Mouse (Mus musculus) gastrocnemius, postnatal 36 days (tissue): ENCODE data around the gene Tfdp2. TPM values are rescaled to one million over a fixed set of nuclear protein-coding genes. Genes with fewer than 3 reads are reported as not detected.
"Not testable (repeated sequence)": the region's sequence is repeated elsewhere in the genome, so short reads cannot be mapped to it uniquely, and the experiment has no call there.

ENCODE experiments used
- DNase-seq, 2 experiments: peaks; one replicate each; pipeline ENCODE4 v3.0.0; 2022
- intact Hi-C: fragments of 180-260 bp; cut with DNase I; formaldehyde crosslinking; loops from one replicate; pipeline ENCODE4 v1.15.1; 2025
- long read RNA-seq, 2 experiments: library from polyadenylated mRNA; stranded (forward); transcript quantifications; one replicate each; pipeline ENCODE4 v2.0.0; 2021
- total RNA-seq, 2 experiments: library from RNA; stranded (reverse); gene quantifications; 2 replicates each; pipeline ENCODE4 v1.2.3; 2021

The Tfdp2 gene
- 10 to 100 TPM; 36.6 to 53.7 TPM for total RNA-seq
- long read RNA-seq, experiment 1, partial matches to known transcripts, result 3 of 18 reads
- long read RNA-seq, experiment 1, other reads (novel, unspliced or antisense), result 14 of 18 reads
- long read RNA-seq, experiment 2, partial matches to known transcripts, result 3 of 28 reads
- long read RNA-seq, experiment 2, other reads (novel, unspliced or antisense), result 22 of 28 reads

GRCm38 (mm10) chr9:96195885-96196622, at the start of gene Tfdp2:
Tfdp2 (plus strand) TSS chr9:96196275.
- DNase-seq, result peak; percentile 80 to 89
- intact Hi-C loops, result no loop called here

- DNase-seq, result no peak
- intact Hi-C loops, result no loop called here
Observed at GRCm38 (mm10) chr9:96152801-96153200, 43.3 kb upstream of the Tfdp2 start.

GRCm38 (mm10) chr9:96158431-96158830, 37.6 kb upstream of the Tfdp2 start:
- intact Hi-C loops, result no loop called here
- DNase-seq, result no peak

- intact Hi-C loops, result no loop called here
Observed at GRCm38 (mm10) chr9:96159047-96159446, 37.0 kb upstream of the Tfdp2 start.

GRCm38 (mm10) chr9:96160767-96161166, 35.3 kb upstream of the Tfdp2 start:
- no peak for DNase-seq
- intact Hi-C loops, result no loop called here

More at GRCm38 (mm10) chr9:96159047-96159446, 37.0 kb upstream of the Tfdp2 start:
- no peak for DNase-seq

GRCm38 (mm10) chr9:96162421-96162820, 33.7 kb upstream of the Tfdp2 start:
- DNase-seq, result no peak
- intact Hi-C loops, result no loop called here

GRCm38 (mm10) chr9:96163443-96163842, 32.6 kb upstream of the Tfdp2 start:
- intact Hi-C loops, result no loop called here
- DNase-seq, result no peak

- intact Hi-C loops, DNase-seq: not testable (repeated sequence)
Observed at GRCm38 (mm10) chr9:96163983-96164382, 32.1 kb upstream of the Tfdp2 start.

- intact Hi-C loops, result no loop called here
- peak; percentile 52 to 67 for DNase-seq
Observed at GRCm38 (mm10) chr9:96167168-96167585, 28.9 kb upstream of the Tfdp2 start.

- DNase-seq, result no peak
- intact Hi-C loops, result no loop called here
Observed at GRCm38 (mm10) chr9:96170600-96170999, 25.5 kb upstream of the Tfdp2 start.

- no peak for DNase-seq
- intact Hi-C loops, result no loop called here
Observed at GRCm38 (mm10) chr9:96184909-96185308, 11.2 kb upstream of the Tfdp2 start.

- intact Hi-C loops, result no loop called here
Observed at GRCm38 (mm10) chr9:96186701-96187100, 9.4 kb upstream of the Tfdp2 start.

GRCm38 (mm10) chr9:96196636-96197181, 634 bp downstream of the Tfdp2 start:
- peak in 1 of 2 experiments; percentile 21 for DNase-seq
- intact Hi-C loops, result no loop called here

More at GRCm38 (mm10) chr9:96186701-96187100, 9.4 kb upstream of the Tfdp2 start:
- no peak for DNase-seq

- intact Hi-C loops, result no loop called here
- peak in 1 of 2 experiments; percentile 21 for DNase-seq
Observed at GRCm38 (mm10) chr9:96197806-96198205, 1.7 kb downstream of the Tfdp2 start.

- intact Hi-C loops, result no loop called here
- DNase-seq, result no peak
Observed at GRCm38 (mm10) chr9:96203663-96204062, 7.6 kb downstream of the Tfdp2 start.

GRCm38 (mm10) chr9:96207428-96207827, 11.4 kb downstream of the Tfdp2 start:
- intact Hi-C loops, result no loop called here
- DNase-seq, result no peak

GRCm38 (mm10) chr9:96213036-96213645, 17.1 kb downstream of the Tfdp2 start:
- intact Hi-C loops, result no loop called here
- DNase-seq, result no peak

- no peak for DNase-seq
- intact Hi-C loops, result no loop called here
Observed at GRCm38 (mm10) chr9:96214171-96214570, 18.1 kb downstream of the Tfdp2 start.

GRCm38 (mm10) chr9:96217299-96217698, 21.2 kb downstream of the Tfdp2 start:
- DNase-seq, result no peak
- intact Hi-C loops, result no loop called here

- DNase-seq, result no peak
- intact Hi-C loops, result no loop called here
Observed at GRCm38 (mm10) chr9:96217799-96218198, 21.7 kb downstream of the Tfdp2 start.

- DNase-seq, result no peak
- intact Hi-C loops, result no loop called here
Observed at GRCm38 (mm10) chr9:96219114-96219669, 23.1 kb downstream of the Tfdp2 start.
